Mouse (Mus musculus): Measurements from ENCODE around the gene Shisa4.
"Not testable (repeated sequence)": the region's sequence is repeated elsewhere in the genome, so short reads cannot be mapped to it uniquely, and the experiment has no call there.

Shisa4 gene

DNA sequence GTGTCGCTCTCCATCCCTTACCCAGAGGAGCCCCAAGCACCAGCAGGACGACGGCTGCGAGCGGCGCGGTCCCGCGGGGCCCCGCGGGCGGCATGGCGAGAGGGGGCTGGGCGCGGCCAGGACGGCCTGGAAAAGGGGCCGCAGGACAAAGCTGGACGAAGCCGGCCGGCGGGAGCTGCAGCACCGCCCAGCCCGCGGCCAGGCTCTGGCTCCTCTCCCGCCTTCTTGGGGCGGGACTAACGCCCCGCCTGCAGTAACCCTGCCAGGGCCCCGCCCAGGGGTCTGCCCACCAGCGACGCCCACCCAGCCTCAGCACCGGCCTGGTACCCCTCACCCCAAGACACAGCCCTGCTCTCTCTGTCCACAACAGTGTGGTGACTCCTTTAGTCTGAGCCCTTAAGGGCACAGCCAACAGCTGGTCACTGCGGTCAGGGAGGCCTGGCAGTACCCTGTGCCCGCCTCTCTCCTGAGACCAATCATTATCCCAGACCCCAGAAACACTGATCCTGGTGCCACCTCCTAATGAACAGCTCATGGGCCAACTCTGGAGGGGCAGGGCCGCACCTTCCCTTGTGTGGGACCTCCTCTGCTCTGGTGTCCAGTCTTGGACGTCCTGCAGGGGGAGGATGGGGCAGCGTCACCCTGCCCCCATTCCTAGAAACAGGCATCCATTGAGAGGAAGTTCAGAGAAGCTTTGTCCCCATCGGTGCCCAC, at the start of gene Shisa4:
Gene Shisa4 (minus strand): TSS at position 370 of the 714 bp plus-strand sequence.
- DNase-seq (ENCODE audit: low spot score): peak; percentile 90

DNA sequence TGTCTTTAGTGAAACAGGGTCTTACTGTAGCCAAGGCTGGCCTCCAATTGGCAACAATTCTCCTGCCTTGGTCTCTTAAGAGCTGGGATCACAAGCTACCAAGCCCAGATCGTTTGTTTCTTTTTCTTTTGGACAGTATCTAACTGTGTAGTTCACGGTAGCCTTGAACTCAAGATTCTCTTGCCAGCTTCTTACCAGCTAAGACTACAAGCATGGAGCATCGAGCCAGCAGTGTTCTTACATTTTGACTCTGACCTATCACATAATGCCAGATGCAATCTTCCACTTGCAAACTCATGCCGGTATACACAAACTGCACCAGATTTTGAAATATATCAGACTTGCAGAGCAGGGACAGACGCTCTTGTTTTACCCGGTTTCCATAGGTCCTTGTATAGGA, 47.7 kb upstream of the Shisa4 start:
- no peak for DNase-seq (ENCODE audit: low spot score)

GRCm38 (mm10) chr1:135413996-135414395, 39.0 kb upstream of the Shisa4 start:
- no peak for DNase-seq (ENCODE audit: low spot score)

DNA sequence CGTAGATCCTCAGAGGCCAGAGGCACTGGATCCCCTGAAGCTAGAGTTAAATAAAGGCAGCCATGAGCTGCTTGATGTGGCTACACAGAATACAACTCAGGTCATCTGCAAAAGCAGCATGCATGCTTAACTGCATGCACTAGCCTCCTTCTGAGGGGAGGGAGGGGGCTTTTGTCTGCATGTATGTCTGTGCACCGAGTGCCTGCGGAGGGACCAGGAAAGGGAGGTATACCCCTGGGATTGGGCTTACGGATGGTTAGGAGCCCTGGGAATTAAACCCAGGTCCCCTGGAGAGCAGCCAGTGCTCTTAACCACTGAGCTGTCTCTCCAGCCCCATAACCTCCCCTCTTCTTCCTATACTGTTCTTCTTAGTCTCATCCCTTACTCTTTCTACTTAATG, 37.1 kb upstream of the Shisa4 start:
- no peak for DNase-seq (ENCODE audit: low spot score)

- DNase-seq (ENCODE audit: low spot score): no peak
Measured at GRCm38 (mm10) chr1:135410967-135411366, 35.9 kb upstream of the Shisa4 start.

- DNase-seq (ENCODE audit: low spot score): no peak
Measured at GRCm38 (mm10) chr1:135408973-135409372, 33.9 kb upstream of the Shisa4 start.

DNA sequence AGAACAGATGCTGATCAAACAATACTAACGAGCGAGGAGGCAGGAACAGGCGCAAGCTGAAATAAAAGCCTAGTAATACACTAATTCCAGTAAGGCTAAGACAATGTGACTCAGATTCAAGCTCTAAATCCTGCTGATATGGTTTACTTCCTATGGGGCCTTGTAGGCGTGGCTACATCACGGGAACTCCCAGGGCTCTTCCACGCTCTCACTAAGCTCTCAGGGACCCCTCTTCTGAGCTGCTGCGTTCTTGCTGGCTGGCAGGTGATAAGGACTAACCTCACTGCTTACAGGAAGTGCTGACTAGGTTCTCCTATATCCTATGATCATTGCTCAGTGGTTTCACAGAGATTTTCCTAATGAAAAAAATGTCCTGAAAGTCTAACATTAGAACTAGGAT, 30.3 kb upstream of the Shisa4 start:
- no peak for DNase-seq (ENCODE audit: low spot score)

- peak; percentile 32 for DNase-seq (ENCODE audit: low spot score)
Measured at GRCm38 (mm10) chr1:135401452-135402110, 26.5 kb upstream of the Shisa4 start.

DNA sequence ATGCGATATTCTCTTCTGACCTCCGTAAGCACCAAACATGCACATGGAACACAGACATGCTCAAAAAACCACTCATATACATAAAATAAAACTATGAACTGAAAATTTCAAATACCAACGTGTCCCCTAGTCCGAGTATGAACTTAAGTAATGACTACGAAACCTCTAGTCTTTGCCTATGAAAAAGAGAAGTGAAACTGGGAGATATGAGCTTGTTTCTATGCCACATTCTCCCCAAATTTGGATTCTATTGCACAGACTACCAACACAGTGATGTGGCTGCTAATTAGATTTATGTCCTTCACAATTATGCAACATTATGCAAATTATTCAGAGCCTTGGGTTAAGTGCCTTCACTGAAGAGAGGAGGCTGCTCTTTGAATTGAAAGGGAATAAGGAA, 24.4 kb upstream of the Shisa4 start:
- DNase-seq (ENCODE audit: low spot score): no peak

DNA sequence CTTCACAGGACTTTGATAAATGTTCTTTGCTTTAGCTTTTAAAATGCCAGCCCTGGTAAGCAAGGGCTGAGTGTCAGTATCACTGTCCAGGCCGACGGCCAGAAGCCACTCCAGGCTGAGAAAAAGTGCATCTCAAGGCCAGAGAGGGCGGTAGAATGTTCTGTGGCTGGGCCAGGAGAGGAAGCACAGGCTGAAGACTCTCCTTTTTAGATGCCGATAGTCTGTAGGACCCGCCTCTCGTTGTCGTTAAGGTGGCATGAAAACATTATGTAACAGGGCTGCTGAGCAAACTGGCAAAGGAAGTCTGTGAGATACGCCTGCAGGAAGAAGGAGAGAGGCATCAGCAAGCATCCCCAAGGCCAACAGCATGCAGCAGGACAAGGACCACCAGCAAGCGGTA, 10.1 kb upstream of the Shisa4 start:
- no peak for DNase-seq (ENCODE audit: low spot score)

GRCm38 (mm10) chr1:135384171-135384570, 9.1 kb upstream of the Shisa4 start:
- DNase-seq (ENCODE audit: low spot score): no peak

DNA sequence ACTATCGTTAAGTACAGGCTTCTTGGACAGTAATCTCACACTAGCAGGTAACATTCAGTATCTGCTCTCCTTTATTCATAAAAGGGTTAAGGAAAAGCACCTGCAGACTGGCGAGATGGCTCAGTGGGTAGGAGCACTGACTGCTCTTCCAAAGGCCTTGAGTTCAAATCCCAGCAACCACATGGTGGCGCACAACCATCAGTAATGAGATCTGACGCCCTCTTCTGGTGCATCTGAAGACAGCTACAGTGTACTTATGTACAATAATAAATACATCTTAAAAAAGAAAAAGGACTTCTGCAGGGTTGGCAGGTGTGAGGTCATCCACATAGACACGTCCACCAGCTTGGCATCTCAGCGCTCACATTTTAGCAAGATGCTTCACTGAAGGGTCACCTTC, 6.5 kb upstream of the Shisa4 start:
- DNase-seq (ENCODE audit: low spot score): not testable (repeated sequence)

- peak; percentile 66 for DNase-seq (ENCODE audit: low spot score)
Measured at GRCm38 (mm10) chr1:135380071-135380991, 5.3 kb upstream of the Shisa4 start.

GRCm38 (mm10) chr1:135379048-135379447, 4.0 kb upstream of the Shisa4 start:
- no peak for DNase-seq (ENCODE audit: low spot score)

GRCm38 (mm10) chr1:135378576-135378975, 3.5 kb upstream of the Shisa4 start:
- DNase-seq (ENCODE audit: low spot score): no peak

DNA sequence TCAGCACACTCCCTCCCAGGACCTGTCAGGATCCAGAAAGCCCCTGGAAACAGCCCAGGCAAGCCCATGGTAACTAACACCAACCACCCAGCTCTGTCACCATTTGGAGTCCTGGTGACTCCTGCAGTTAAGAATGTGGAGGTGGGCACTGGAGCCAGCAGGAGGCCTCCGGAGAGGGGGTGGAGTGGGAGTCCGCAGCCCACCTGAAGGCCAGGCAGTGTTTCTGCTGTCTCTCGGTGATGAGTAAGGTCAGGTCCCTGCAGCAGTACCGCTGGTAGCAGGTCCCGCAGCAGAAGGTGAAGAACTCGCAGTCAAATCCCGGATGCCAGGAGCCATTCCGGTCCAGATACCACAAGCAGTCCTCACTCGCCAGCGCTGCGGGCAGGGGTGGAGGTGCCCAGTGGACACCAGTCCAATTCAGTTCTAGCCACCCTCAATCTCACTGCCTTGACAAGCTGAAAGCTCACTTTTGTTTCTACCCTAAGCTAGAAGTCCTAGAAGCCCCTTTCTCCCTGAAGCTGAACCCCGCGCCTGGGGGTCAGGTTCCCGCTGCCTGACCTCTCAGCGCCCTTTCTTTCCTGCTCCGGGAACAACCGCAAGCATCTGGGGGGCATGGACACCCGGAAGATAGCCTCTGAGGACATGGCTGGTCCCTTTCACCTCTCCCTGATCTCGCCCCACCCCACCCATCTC, 716 bp downstream of the Shisa4 start:
- peak; percentile 43 for DNase-seq (ENCODE audit: low spot score)

- no peak for DNase-seq (ENCODE audit: low spot score)
Measured at GRCm38 (mm10) chr1:135373171-135373677, 1.8 kb downstream of the Shisa4 start.

DNA sequence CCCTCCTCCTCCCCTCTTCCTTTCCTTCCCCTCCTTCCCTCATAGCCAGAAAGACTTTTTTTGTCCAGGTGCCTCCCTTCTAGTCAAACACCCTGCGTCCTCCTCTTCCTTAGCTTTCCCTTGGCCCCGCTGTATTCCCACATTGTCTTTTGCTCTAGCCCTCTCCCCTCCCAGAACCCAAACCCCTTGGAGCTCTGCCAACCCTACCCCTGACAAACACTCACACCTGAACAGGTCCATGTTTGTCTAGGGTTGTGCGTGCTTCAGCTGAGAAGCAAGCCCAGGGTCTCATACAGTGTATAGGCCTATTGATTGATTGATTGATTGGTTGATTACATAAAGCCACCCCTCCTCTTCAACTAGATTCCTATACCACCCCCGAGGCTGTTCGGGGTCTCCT, 5.6 kb downstream of the Shisa4 start:
- DNase-seq (ENCODE audit: low spot score): no peak

DNA sequence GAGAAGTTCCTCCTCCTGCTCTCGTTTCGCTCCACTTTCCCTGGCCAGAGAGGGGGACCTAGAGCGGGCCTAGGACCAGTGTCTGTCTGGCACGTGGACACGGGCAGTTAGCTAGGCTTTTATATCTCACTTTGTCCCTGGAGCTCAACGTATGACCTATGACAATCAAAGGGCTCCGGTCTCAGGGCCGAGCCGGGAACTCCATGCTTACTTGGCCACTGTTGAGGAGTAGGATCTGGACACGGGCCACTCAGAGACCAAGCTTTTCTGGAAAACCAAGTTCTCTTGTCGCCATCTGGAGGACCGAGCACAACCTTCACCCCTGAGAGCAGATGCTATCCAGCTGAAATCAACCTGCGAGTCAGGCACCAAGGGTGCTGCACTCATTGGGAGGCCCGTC, 6.1 kb downstream of the Shisa4 start:
- DNase-seq (ENCODE audit: low spot score): peak; percentile 67

DNA sequence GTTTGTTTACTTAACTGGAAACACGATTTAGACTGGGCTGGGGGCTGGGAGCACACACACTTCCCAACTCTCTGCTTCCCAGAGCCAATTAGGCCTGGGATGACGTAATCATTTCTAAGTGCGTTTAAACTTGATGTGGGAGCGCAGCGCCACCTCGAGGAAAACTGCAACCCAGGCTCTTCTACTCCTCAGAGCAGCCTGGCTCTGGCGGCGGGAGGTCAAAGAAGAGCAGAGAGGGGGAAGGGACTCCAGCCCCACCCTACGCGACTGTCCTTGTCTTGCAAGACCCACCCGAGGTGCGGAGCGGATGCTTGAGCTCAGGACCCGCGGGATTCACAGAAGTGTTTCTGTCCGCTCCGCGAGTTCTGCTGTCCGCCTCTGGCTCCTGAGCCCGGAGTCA, 6.8 kb downstream of the Shisa4 start:
- DNase-seq (ENCODE audit: low spot score): peak; percentile 97

GRCm38 (mm10) chr1:135367595-135367994, 7.4 kb downstream of the Shisa4 start:
- DNase-seq (ENCODE audit: low spot score): no peak

DNA sequence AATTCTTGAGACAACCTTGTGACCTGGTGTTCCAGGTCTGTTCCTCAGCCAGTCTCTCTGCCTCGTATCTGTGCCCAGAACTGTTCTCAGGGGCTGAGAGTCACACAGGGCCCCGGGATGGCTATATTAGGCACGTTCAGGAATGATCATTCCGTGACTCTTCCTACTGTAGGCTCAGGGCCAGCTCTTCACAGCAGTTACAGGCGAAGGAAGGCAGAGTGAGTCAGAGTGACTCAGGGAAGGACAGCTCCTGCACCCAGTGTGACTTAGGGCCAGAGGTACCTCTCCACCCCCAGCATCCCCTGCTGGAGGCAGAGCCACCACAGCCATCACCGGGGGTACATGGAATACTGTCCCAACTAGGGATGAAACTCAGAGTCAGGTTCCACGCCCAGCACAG, 8.0 kb downstream of the Shisa4 start:
- DNase-seq (ENCODE audit: low spot score): no peak

Data from retina, embryonic 14.5 days (tissue).